Mouse (Mus musculus) neural tube, embryonic 13.5 days (tissue): ENCODE measurements around the gene Wdr78. TPM values are rescaled to one million over a fixed set of nuclear protein-coding genes. Genes with fewer than 3 reads are reported as not detected.

Source experiments
- ATAC-seq: fragments of 200-750 bp; cut with Nextera tagmentation; 2 replicates; pipeline ENCODE4 v1.8.0; 2017; ENCODE audit warnings: low read depth, mild to moderate bottlenecking, moderate TSS enrichment, moderate library complexity
- H3K27ac ChIP-seq: fragments of 300-500 bp; sonication (generic); replicated peaks from 2 replicates; pipeline ENCODE4 v1.5.1; 2015; ENCODE audit warnings: moderate library complexity, mild to moderate bottlenecking, inconsistent platforms
- H3K27me3 ChIP-seq: fragments of 300-500 bp; sonication (generic); 2 replicates; pipeline ENCODE4 v1.6.1; 2015; ENCODE audit warnings: mild to moderate bottlenecking, inconsistent platforms
- H3K36me3 ChIP-seq: fragments of 300-500 bp; sonication (generic); 2 replicates; pipeline ENCODE4 v1.6.1; 2015; ENCODE audit warnings: mild to moderate bottlenecking, inconsistent platforms
- H3K4me1 ChIP-seq: fragments of 300-500 bp; sonication (generic); replicated peaks from 2 replicates; pipeline ENCODE4 v1.6.1; 2015; ENCODE audit warnings: inconsistent platforms
- H3K4me2 ChIP-seq: fragments of 300-500 bp; sonication (generic); 2 replicates; pipeline ENCODE4 v1.6.1; 2015; ENCODE audit warnings: inconsistent platforms, mild to moderate bottlenecking, moderate library complexity
- H3K4me3 ChIP-seq: fragments of 300-500 bp; sonication (generic); 2 replicates; pipeline ENCODE4 v1.5.1; 2015; ENCODE audit warnings: mild to moderate bottlenecking, inconsistent platforms
- H3K9ac ChIP-seq: fragments of 300-500 bp; sonication (generic); 2 replicates; pipeline ENCODE4 v1.6.1; 2015; ENCODE audit warnings: moderate library complexity, mild to moderate bottlenecking, inconsistent platforms
- H3K9me3 ChIP-seq: fragments of 300-500 bp; sonication (generic); 2 replicates; pipeline ENCODE4 v1.6.1; 2016; ENCODE audit warnings: inconsistent platforms
- WGBS: fragments of 180-500 bp; shearing (Covaris S2); methylation state at CpG from one replicate; pipeline ENCODE4 v1.1.7; 2015; 5-methylcytosine and 5-hydroxymethylcytosine counted together
- polyA plus RNA-seq: library from polyadenylated mRNA; unstranded; fragments of >200 nt; fragmentation: Nextera tagmentation; extraction: Ambion mirVana; gene quantifications from 2 replicates; pipeline ENCODE4 v1.2.1, GENCODE M21; 2015

The Wdr78 gene
- polyA plus RNA-seq, 1 experiment from 2014 or later, result 4.6 TPM

- no peak overlapping the region for H3K4me3 ChIP-seq
- 58% methylated on average over 4 of the region's 4 CpGs for WGBS
- H3K4me2 ChIP-seq, result no peak overlapping the region
- no peaks in the 10 kb centered on the region for H3K36me3 ChIP-seq
- peak overlapping the region; percentile 78 for H3K27ac ChIP-seq
- no peak for ATAC-seq
- no peaks in the 10 kb centered on the region for H3K9me3 ChIP-seq
- no peaks in the 10 kb centered on the region for H3K27me3 ChIP-seq
- H3K4me1 ChIP-seq, result peaks cover 30% of the 10 kb centered on the region
- H3K9ac ChIP-seq, result no peak overlapping the region
Observed at GRCm38 (mm10) chr4:103004681-103005080, 109.7 kb downstream of the Wdr78 start.

GRCm38 (mm10) chr4:102991685-102992084 is 122.7 kb downstream of the Wdr78 start:
- Histone ChIP-seq H3K4me2 (no peak overlapping the region), H3K36me3 (no peaks in the 10 kb centered on the region), H3K9ac (no peak overlapping the region), H3K27ac (no peak overlapping the region), H3K4me3 (no peak overlapping the region), H3K4me1 (no peaks in the 10 kb centered on the region), H3K9me3 (no peaks in the 10 kb centered on the region), H3K27me3 (no peaks in the 10 kb centered on the region)
- 87% methylated on average over 3 of the region's 3 CpGs for WGBS
- no peak for ATAC-seq

- WGBS, result 86% methylated on average over 11 of the region's 11 CpGs
- Histone ChIP-seq H3K4me3 (no peak overlapping the region), H3K9ac (no peak overlapping the region), H3K4me1 (no peaks in the 10 kb centered on the region), H3K4me2 (no peak overlapping the region), H3K27me3 (no peaks in the 10 kb centered on the region), H3K36me3 (no peaks in the 10 kb centered on the region), H3K27ac (no peak overlapping the region), H3K9me3 (no peaks in the 10 kb centered on the region)
- ATAC-seq, result no peak
Observed at GRCm38 (mm10) chr4:102990595-102991340, 123.6 kb downstream of the Wdr78 start.

- ATAC-seq, result no peak
- WGBS, result 82% methylated on average over 4 of the region's 4 CpGs
- Histone ChIP-seq H3K4me2 (no peak overlapping the region), H3K4me1 (no peaks in the 10 kb centered on the region), H3K4me3 (no peak overlapping the region), H3K27ac (no peak overlapping the region), H3K36me3 (no peaks in the 10 kb centered on the region), H3K9ac (no peak overlapping the region), H3K9me3 (no peaks in the 10 kb centered on the region), H3K27me3 (no peaks in the 10 kb centered on the region)
Observed at GRCm38 (mm10) chr4:102990016-102990415, 124.3 kb downstream of the Wdr78 start.

- no peaks in the 10 kb centered on the region for H3K27me3 ChIP-seq
- H3K4me3 ChIP-seq, result no peak overlapping the region
- no peak overlapping the region for H3K9ac ChIP-seq
- no peaks in the 10 kb centered on the region for H3K36me3 ChIP-seq
- H3K4me1 ChIP-seq, result no peaks in the 10 kb centered on the region
- 82% methylated on average over 5 of the region's 5 CpGs for WGBS
- H3K27ac ChIP-seq, result no peak overlapping the region
- no peak for ATAC-seq
- H3K9me3 ChIP-seq, result no peaks in the 10 kb centered on the region
- H3K4me2 ChIP-seq, result no peak overlapping the region
Observed at GRCm38 (mm10) chr4:102989391-102989790, 125.0 kb downstream of the Wdr78 start.

- no peaks in the 10 kb centered on the region for H3K27me3 ChIP-seq
- no peaks in the 10 kb centered on the region for H3K9me3 ChIP-seq
- 80% methylated on average over 6 of the region's 6 CpGs for whole genome bisulfite sequencing
- H3K4me3 ChIP-seq, result no peak overlapping the region
- H3K4me2 ChIP-seq, result no peak overlapping the region
- no peak for ATAC-seq
- H3K36me3 ChIP-seq, result no peaks in the 10 kb centered on the region
- no peak overlapping the region for H3K27ac ChIP-seq
- no peaks in the 10 kb centered on the region for H3K4me1 ChIP-seq
- H3K9ac ChIP-seq, result no peak overlapping the region
Observed at GRCm38 (mm10) chr4:102988526-102988925, 125.8 kb downstream of the Wdr78 start.

Other genes starting within 250 kb of the Wdr78 start
- 0.91 and 1.9 TPM in 2 replicates for gene Tctex1d1, start 135.9 kb downstream of the Wdr78 start, polyA plus RNA-seq
- 0.49 TPM in 1 of 2 replicates, not detected in the other for gene Insl5, start 87.7 kb downstream of the Wdr78 start, polyA plus RNA-seq
- 33.5 and 33.7 TPM in 2 replicates for gene Mier1, start 165 bp downstream of the Wdr78 start, polyA plus RNA-seq
- gene Slc35d1, start 100.6 kb upstream of the Wdr78 start, polyA plus RNA-seq, result 7.1 and 8.3 TPM in 2 replicates
- gene 4921539E11Rik, start 176.3 kb upstream of the Wdr78 start, polyA plus RNA-seq, result not detected in 2 replicates
- gene Oma1, start 199.3 kb upstream of the Wdr78 start, polyA plus RNA-seq, result 9.8 and 10.8 TPM in 2 replicates